Mouse (Mus musculus) bone marrow, adult 2 months (tissue): ENCODE data around the gene Shld2.

Source experiments
- CTCF ChIP-seq: fragments of 200-500 bp; IDR thresholded peaks from 2 replicates; pipeline ENCODE4 v1.5.1; 2011; ENCODE audit warnings: low read length, control low read depth; ENCODE audit not compliant: control insufficient read depth, insufficient read depth
- POLR2A ChIP-seq: fragments of 200-500 bp; IDR thresholded peaks from 2 replicates; pipeline ENCODE4 v1.6.1; 2011; ENCODE audit warnings: low read depth, mild to moderate bottlenecking, control low read depth, low read length, borderline replicate concordance; ENCODE audit not compliant: control insufficient read depth

GRCm38 (mm10) chr14:34225986-34226385 lies 84.3 kb downstream of the Shld2 start:
- no peak for TF ChIP-seq CTCF
- no peak for TF ChIP-seq POLR2A
